In the genomic region with DNA sequence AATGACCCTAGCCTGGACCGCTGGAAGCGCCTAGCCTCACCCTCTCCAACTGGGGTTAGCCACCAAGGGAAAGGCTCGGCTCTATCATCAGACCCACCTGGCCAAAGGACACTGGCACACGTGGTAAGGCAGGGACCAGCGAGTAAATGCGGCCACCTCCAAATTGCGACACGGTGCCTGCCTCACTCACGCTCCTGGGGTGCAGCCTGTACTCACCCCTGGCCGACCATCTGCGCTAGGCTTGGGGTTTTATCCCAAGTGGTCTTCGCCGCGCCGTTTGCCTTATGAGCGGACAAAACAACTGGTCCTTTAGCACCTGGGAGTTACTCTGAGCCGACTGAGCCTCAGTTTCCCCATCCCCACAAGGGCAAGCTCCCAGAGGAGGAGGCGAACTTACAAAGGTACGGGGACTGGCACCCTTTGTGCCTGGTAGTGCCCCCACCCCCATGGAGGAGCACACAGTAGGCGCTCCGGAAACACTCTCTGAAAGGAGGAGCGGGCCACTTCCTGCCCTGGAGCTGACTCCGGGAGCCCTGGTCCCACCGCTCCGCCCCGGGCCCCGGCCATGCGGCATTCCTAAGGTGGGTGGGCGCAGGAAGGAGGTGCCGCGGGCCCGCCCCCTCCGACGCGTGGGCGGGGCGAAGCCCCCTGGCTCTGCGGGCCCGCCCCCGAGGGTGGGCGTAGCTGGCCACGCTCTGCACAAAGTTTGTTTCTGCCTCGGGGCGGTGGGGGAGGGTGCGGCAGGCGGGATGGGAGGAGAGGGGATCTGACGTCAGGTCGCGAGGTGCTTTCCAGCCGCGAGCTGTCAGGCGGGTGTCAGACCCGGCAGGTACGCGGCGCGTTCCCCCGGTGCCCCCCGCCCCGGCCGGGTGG, we compare ENCODE assay signal across 8 mouse cellular contexts. TPM values are rescaled to one million over a fixed set of nuclear protein-coding genes. Genes with fewer than 3 reads are reported as not detected.
DNase-seq lines count a peak whose midpoint lies in the region; ATAC-seq and TF ChIP-seq lines count a peak whose summit lies in the region.

Tgif2 (plus strand) TSS at position 689 of the 873 bp plus-strand sequence.

- H3K9me3 ChIP-seq in heart, embryonic 12.5 days (replicated peaks), result no peaks in the 10 kb centered on the region
- H3K9me3 ChIP-seq in kidney, embryonic 14.5 days (ENCODE audit: control insufficient read depth, low read length), result no peaks in the 10 kb centered on the region

- H3K27me3 ChIP-seq in heart, embryonic 12.5 days (replicated peaks), result no peaks in the 10 kb centered on the region
- no peaks in the 10 kb centered on the region for H3K27me3 ChIP-seq in kidney, embryonic 14.5 days (ENCODE audit: control insufficient read depth, insufficient read depth, low read length)
- peaks cover 5% of the 10 kb centered on the region; the same call in 1 of the 2 replicates for H3K27me3 ChIP-seq in cerebellum, adult 2 months (ENCODE audit: control insufficient read depth, insufficient read depth, low read length)

- peak; percentile 49 for DNase-seq in gastrocnemius, adult 2 months
- no peak for DNase-seq in gastrocnemius, adult 18-20 months (ENCODE audit: low spot score)
- peak; percentile 92 for DNase-seq in embryo, embryonic 10 days (ENCODE audit: low spot score)
- peak; percentile 71 for DNase-seq in lung, postnatal 25 days (ENCODE audit: low spot score)
- peak; percentile 96 for DNase-seq in retina, postnatal 1 day
- no peak for DNase-seq in cerebellum, adult 2 months

- peak within 1 kb of the TSS; percentile 83 for H3K4me3 ChIP-seq in gastrocnemius, adult 2 months
- H3K4me3 ChIP-seq in heart, embryonic 12.5 days, result peak within 1 kb of the TSS; percentile 84
- H3K4me3 ChIP-seq in kidney, embryonic 14.5 days (ENCODE audit: low read length), result peak within 1 kb of the TSS; percentile 77
- H3K4me3 ChIP-seq in cerebellum, adult 2 months (replicated peaks; ENCODE audit: insufficient read depth, low read depth, low read length), result no peak within 1 kb of the TSS

- intact Hi-C loops in gastrocnemius, adult 2 months (cut with DNase I), result no loop called here

- peaks cover 35% of the 10 kb centered on the region for H3K36me3 ChIP-seq in heart, embryonic 12.5 days
- peaks cover 29% of the 10 kb centered on the region for H3K36me3 ChIP-seq in kidney, embryonic 14.5 days (ENCODE audit: control insufficient read depth, insufficient read depth, low read length)

- peaks cover 37% of the 10 kb centered on the region for H3K4me1 ChIP-seq in heart, embryonic 12.5 days (replicated peaks)
- H3K4me1 ChIP-seq in kidney, embryonic 14.5 days (ENCODE audit: control insufficient read depth, insufficient read depth, low read length), result peaks cover 40% of the 10 kb centered on the region
- peaks cover 5% of the 10 kb centered on the region for H3K4me1 ChIP-seq in cerebellum, adult 2 months (ENCODE audit: control insufficient read depth, insufficient read depth, low read length)

- peak; percentile 89 for ATAC-seq in heart, embryonic 12.5 days (ENCODE audit: insufficient number of reproducible peaks, low FRiP score)
- peak; percentile 90 for ATAC-seq in kidney, embryonic 14.5 days (ENCODE audit: low FRiP score, low TSS enrichment)

- TF ChIP-seq CTCF in gastrocnemius, adult 2 months (IDR thresholded peaks at IDR 0.05), result no peak
- no peak for TF ChIP-seq CTCF in cerebellum, adult 2 months (IDR thresholded peaks at IDR 0.05; ENCODE audit: borderline replicate concordance, insufficient read depth, low read depth, low read length)

- peak within 1 kb of the TSS; percentile 74 for H3K27ac ChIP-seq in gastrocnemius, adult 2 months
- H3K27ac ChIP-seq in heart, embryonic 12.5 days (ENCODE audit: poor library complexity, severe bottlenecking), result peak within 1 kb of the TSS; percentile 93
- peak within 1 kb of the TSS; percentile 96 for H3K27ac ChIP-seq in kidney, embryonic 14.5 days (ENCODE audit: low read depth, low read length)
- no peak within 1 kb of the TSS for H3K27ac ChIP-seq in cerebellum, adult 2 months (ENCODE audit: insufficient read depth, low read length)

- H3K4me2 ChIP-seq in heart, embryonic 12.5 days, result peak within 1 kb of the TSS; percentile 84
- peak within 1 kb of the TSS; percentile 64 for H3K4me2 ChIP-seq in kidney, embryonic 14.5 days (replicated peaks; ENCODE audit: low read depth, low read length)

- WGBS in heart, embryonic 12.5 days, result 1% methylated on average over 59 of the region's 61 CpGs
- WGBS in kidney, embryonic 14.5 days, result 2% methylated on average over 59 of the region's 61 CpGs
- WGBS in cerebellum, adult 2 months, result 13% methylated on average over 61 of the region's 61 CpGs

- H3K9ac ChIP-seq in heart, embryonic 12.5 days, result peak within 1 kb of the TSS; percentile 97
- peak within 1 kb of the TSS; percentile 90 for H3K9ac ChIP-seq in kidney, embryonic 14.5 days (ENCODE audit: low read depth, low read length)

- no peak for TF ChIP-seq POLR2A in cerebellum, adult 2 months (IDR thresholded peaks at IDR 0.05; ENCODE audit: borderline replicate concordance, insufficient read depth, low read length)

RNA-seq across cellular contexts. Expression of gene Tgif2, which starts in this region (rescaled TPM):
- under 1 TPM; 0.15 to 0.28 TPM for total RNA-seq in gastrocnemius, adult 2 months (2021)
- under 1 TPM; 0.21 to 0.40 TPM for total RNA-seq in gastrocnemius, adult 18-20 months (2021)
- polyA plus RNA-seq in heart, embryonic 12.5 days (2016; fragmentation: Nextera tagmentation; extraction: Ambion mirVana), result 42.8 and 43.1 TPM in 2 replicates
- polyA plus RNA-seq in kidney, embryonic 14.5 days (2014; fragmentation: Nextera tagmentation; extraction: Ambion mirVana), result 67.8 and 78.1 TPM in 2 replicates
- polyA plus RNA-seq in cerebellum, adult 2 months (2012; rRNA removed), result 1.8 and 2.3 TPM in 2 replicates

Comparison
In these comparisons a context has a peak if more than half of its experiments do, and no peak if none do; other contexts are left out.
1. RNA of gene Tgif2 (polyA plus RNA-seq): 67.8 to 78.1 TPM in kidney, embryonic 14.5 days and 42.8 to 43.1 TPM in heart, embryonic 12.5 days; 1.8 to 2.3 TPM in cerebellum, adult 2 months; every median in the first group is over 10 times any median in the second.
2. Peak in DNase-seq, H3K4me3 ChIP-seq and H3K27ac ChIP-seq in gastrocnemius, adult 2 months; RNA of the gene not detected or under 1 TPM.
3. DNase-seq: peak in embryo, embryonic 10 days (single experiment), lung, postnatal 25 days (single experiment) and retina, postnatal 1 day (single experiment); none in gastrocnemius, adult 18-20 months (single experiment) and cerebellum, adult 2 months (0 of 2).